Mouse (Mus musculus) heart, embryonic 16.5 days (tissue): ENCODE results near the gene Gpsm1. TPM values are rescaled to one million over a fixed set of nuclear protein-coding genes. Genes with fewer than 3 reads are reported as not detected.

Source experiments
- ATAC-seq: fragments of 200-750 bp; cut with Nextera tagmentation; replicated peaks from 2 replicates; pipeline ENCODE4 v1.8.0; 2017; ENCODE audit warnings: moderate number of reproducible peaks; ENCODE audit not compliant: insufficient read depth, low FRiP score; ENCODE audit errors: extremely low read depth
- H3K27ac ChIP-seq: fragments of 300-500 bp; sonication (generic); 2 replicates; pipeline ENCODE4 v1.5.1; 2014; ENCODE audit warnings: mild to moderate bottlenecking, low read length, control low read depth, moderate library complexity
- H3K27me3 ChIP-seq: fragments of 300-500 bp; sonication (generic); 2 replicates; pipeline ENCODE4 v1.6.1; 2014; ENCODE audit warnings: low read length, mixed read lengths; ENCODE audit not compliant: control insufficient read depth, insufficient read depth
- H3K36me3 ChIP-seq: fragments of 300-500 bp; sonication (generic); 2 replicates; pipeline ENCODE4 v1.6.1; 2014; ENCODE audit not compliant: control insufficient read depth, insufficient read depth
- H3K4me1 ChIP-seq: fragments of 300-500 bp; sonication (generic); 2 replicates; pipeline ENCODE4 v1.6.1; 2014; ENCODE audit warnings: low read length, mixed read lengths; ENCODE audit not compliant: control insufficient read depth, insufficient read depth
- H3K4me2 ChIP-seq: fragments of 300-500 bp; sonication (generic); 2 replicates; pipeline ENCODE4 v1.6.1; 2014; ENCODE audit warnings: low read depth, mild to moderate bottlenecking, control low read depth, low read length
- H3K4me3 ChIP-seq: fragments of 300-500 bp; sonication (generic); 2 replicates; pipeline ENCODE4 v1.5.1; 2014; ENCODE audit warnings: mild to moderate bottlenecking, control low read depth, low read length
- H3K9ac ChIP-seq: fragments of 300-500 bp; sonication (generic); 2 replicates; pipeline ENCODE4 v1.6.1; 2014; ENCODE audit warnings: low read length, control low read depth
- H3K9me3 ChIP-seq: fragments of 300-500 bp; sonication (generic); replicated peaks from 2 replicates; pipeline ENCODE4 v1.6.1; 2016; ENCODE audit warnings: low read length; ENCODE audit not compliant: control insufficient read depth
- WGBS: fragments of 180-500 bp; shearing (Covaris S2); extraction: QIAGEN DNeasy Blood & Tissue Kit; methylation state at CpG from one replicate; pipeline ENCODE4 v1.1.7; 2014; 5-methylcytosine and 5-hydroxymethylcytosine counted together
- polyA plus RNA-seq: library from polyadenylated mRNA; unstranded; fragments of >200 nt; fragmentation: Nextera tagmentation; extraction: Ambion mirVana; gene quantifications from 2 replicates; pipeline ENCODE4 v1.2.1, GENCODE M21; 2015

Gpsm1 gene
- polyA plus RNA-seq, 1 experiment from 2014 or later = 104 TPM

DNA sequence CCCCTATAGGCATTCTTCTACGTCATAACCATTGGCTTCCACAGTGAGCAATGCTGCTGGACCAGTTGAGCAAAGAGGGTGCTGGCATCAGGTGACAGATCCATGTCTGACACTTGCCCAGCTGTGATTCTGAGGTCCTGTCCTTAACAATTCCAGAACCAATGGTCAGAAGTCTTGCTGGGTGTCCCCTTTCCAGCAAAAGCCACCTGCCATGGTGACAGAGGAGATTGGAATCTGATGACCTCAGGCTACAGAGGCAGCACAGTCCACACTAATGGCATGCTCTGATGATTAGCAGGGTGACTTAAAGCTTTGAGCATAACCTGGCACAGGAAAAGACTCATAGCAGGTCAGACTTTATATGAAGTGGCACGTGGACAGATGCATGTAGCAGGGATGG is 9.8 kb upstream of the Gpsm1 start:
- Histone ChIP-seq H3K36me3 (no peaks in the 10 kb centered on the region), H3K9ac (no peak overlapping the region), H3K4me2 (no peak overlapping the region), H3K4me1 (peaks cover 15% of the 10 kb centered on the region), H3K4me3 (no peak overlapping the region), H3K9me3 (no peaks in the 10 kb centered on the region), H3K27me3 (no peaks in the 10 kb centered on the region), H3K27ac (no peak overlapping the region)
- no peak for ATAC-seq
- WGBS = 59% methylated on average over 2 of the region's 2 CpGs

DNA sequence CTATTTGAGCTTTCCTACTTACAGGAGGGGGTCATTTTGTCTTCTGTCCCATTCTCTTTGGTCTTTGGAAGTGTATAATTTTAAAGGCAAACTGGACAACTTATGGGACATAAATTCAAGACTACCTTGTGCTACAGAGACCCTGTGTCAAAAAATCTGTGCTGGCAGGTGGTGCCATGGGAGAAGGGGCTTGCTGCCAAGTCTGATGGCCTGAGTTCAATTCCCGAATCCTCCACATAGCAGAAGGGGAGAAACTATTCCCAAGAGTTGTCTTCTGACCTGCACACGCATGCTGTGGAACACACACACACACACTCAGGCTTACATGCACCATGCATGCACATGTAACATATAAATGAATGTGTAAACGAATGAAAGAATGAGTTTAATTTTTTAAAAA is 8.6 kb upstream of the Gpsm1 start:
- no peak overlapping the region for H3K9ac ChIP-seq
- H3K36me3 ChIP-seq = no peaks in the 10 kb centered on the region
- no peak overlapping the region for H3K4me3 ChIP-seq
- H3K4me2 ChIP-seq = no peak overlapping the region
- H3K27me3 ChIP-seq = no peaks in the 10 kb centered on the region
- no peak overlapping the region for H3K27ac ChIP-seq
- peaks cover 12% of the 10 kb centered on the region for H3K4me1 ChIP-seq
- ATAC-seq = no peak
- no peaks in the 10 kb centered on the region for H3K9me3 ChIP-seq
- 85% methylated on average over 3 of the region's 3 CpGs for WGBS

- Histone ChIP-seq H3K36me3 (no peaks in the 10 kb centered on the region), H3K9ac (0 out of 2 replicates have a peak overlapping the region, but pooled peaks have one; percentile 23), H3K4me3 (no peak overlapping the region), H3K27ac (peak overlapping the region; percentile 63), H3K9me3 (no peaks in the 10 kb centered on the region), H3K27me3 (no peaks in the 10 kb centered on the region), H3K4me2 (peak overlapping the region; percentile 24; the same call in 1 of the 2 replicates), H3K4me1 (peaks cover 22% of the 10 kb centered on the region)
- peak; percentile 40; the same call in 1 of the 2 replicates for ATAC-seq
- WGBS = 13% methylated on average over 10 of the region's 10 CpGs
These were observed 5.6 kb upstream of the Gpsm1 start for GRCm38 (mm10) chr2:26309739-26310138.

DNA sequence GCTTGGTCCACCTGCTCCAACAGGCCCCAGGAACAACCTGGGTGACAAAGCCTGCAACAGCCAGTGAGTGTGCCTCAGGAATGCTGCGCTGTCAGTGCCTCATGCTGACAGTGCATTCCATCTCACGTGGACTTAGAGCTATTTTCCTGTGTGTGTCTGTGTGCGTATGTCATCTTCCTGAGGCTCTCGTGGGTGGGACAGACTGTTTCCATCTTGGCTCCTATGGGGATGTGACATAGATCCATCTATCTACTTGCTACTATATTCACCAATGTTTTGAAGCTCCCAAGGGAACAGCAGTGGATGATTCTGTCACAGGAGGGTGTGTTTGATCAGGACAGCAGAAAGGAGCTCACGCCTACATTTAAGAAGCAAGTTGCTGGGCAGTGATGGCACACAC is 3.4 kb upstream of the Gpsm1 start:
- Histone ChIP-seq H3K4me1 (peaks cover 36% of the 10 kb centered on the region), H3K9ac (no peak overlapping the region)
- 48% methylated on average over 5 of the region's 5 CpGs for WGBS

GRCm38 (mm10) chr2:26312812-26313211 is 2.5 kb upstream of the Gpsm1 start:
- no peak for ATAC-seq
- H3K4me3 ChIP-seq = no peak overlapping the region
- no peaks in the 10 kb centered on the region for H3K27me3 ChIP-seq
- H3K9ac ChIP-seq = 0 out of 2 replicates have a peak overlapping the region, but pooled peaks have one; percentile 31
- H3K27ac ChIP-seq = no peak overlapping the region
- WGBS = 55% methylated on average over 2 of the region's 2 CpGs
- H3K4me1 ChIP-seq = peaks cover 45% of the 10 kb centered on the region
- H3K4me2 ChIP-seq = no peak overlapping the region
- no peaks in the 10 kb centered on the region for H3K9me3 ChIP-seq
- H3K36me3 ChIP-seq = no peaks in the 10 kb centered on the region

More for the DNA sequence above, 3.4 kb upstream of the Gpsm1 start:
- H3K4me2 ChIP-seq = no peak overlapping the region
- H3K27ac ChIP-seq = no peak overlapping the region
- no peak overlapping the region for H3K4me3 ChIP-seq
- H3K9me3 ChIP-seq = no peaks in the 10 kb centered on the region
- ATAC-seq = no peak
- H3K36me3 ChIP-seq = no peaks in the 10 kb centered on the region
- no peaks in the 10 kb centered on the region for H3K27me3 ChIP-seq

DNA sequence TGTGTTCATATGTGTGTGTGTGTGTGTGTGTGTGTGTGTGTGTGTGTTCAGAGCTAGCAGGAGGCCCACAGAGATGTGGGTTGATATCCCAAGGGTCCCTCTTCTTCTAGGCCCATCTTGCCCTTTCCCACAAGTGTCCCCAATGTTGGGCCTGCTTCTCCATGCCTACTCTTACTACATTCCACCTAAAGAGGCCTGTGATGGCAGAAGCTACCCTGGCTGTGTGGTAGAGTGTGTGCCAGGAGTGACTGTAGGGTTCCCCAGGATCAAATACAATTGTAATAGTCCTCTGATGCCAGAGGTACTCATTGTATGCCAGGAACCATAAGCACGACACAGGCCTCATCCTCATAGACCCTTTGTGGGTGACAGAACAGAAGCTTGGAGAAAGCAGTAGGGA is 1.9 kb upstream of the Gpsm1 start:
- 91% methylated on average over 1 of the region's 1 CpGs for WGBS
- Histone ChIP-seq H3K9ac (no peak overlapping the region), H3K9me3 (no peaks in the 10 kb centered on the region), H3K4me1 (peaks cover 49% of the 10 kb centered on the region), H3K27ac (no peak overlapping the region), H3K4me3 (no peak overlapping the region), H3K27me3 (no peaks in the 10 kb centered on the region), H3K36me3 (no peaks in the 10 kb centered on the region), H3K4me2 (no peak overlapping the region)
- ATAC-seq = no peak

- peaks cover 46% of the 10 kb centered on the region for H3K4me1 ChIP-seq
- no peaks in the 10 kb centered on the region for H3K9me3 ChIP-seq
- 47% methylated on average over 13 of the region's 13 CpGs for WGBS
- peak overlapping the region; percentile 77 for H3K4me2 ChIP-seq
- peak overlapping the region; percentile 96; the same call in 1 of the 2 replicates for H3K9ac ChIP-seq
- H3K27ac ChIP-seq = peak overlapping the region; percentile 95
- peak overlapping the region; percentile 91 for H3K4me3 ChIP-seq
- H3K36me3 ChIP-seq = no peaks in the 10 kb centered on the region
- H3K27me3 ChIP-seq = no peaks in the 10 kb centered on the region
- no peak for ATAC-seq
These were observed 839 bp upstream of the Gpsm1 start for GRCm38 (mm10) chr2:26314281-26315071.

DNA sequence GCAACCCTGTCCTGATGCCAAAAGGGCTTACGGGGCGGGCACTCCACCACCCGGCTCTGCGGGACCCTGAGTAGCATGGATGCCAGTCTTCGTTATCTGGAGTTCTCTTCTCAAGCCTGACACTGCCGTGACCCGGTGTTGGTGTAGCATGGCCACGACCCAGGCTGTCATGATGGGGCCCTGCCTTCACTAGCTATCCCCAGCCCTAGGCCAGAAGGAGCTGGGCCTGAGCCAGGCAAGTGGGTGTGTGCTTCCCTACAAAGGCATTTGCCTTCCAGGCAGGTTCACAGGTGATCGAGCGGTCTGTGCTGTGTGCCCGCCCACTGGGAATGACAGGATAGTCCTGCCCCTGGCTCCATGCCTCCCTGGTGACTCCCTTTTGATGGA is 603 bp downstream of the Gpsm1 start:
- peak; percentile 18 for ATAC-seq
- Histone ChIP-seq H3K27ac (peak overlapping the region; percentile 95), H3K9ac (peak overlapping the region; percentile 96), H3K4me1 (peaks cover 44% of the 10 kb centered on the region), H3K4me3 (peak overlapping the region; percentile 91), H3K9me3 (no peaks in the 10 kb centered on the region), H3K27me3 (no peaks in the 10 kb centered on the region), H3K36me3 (no peaks in the 10 kb centered on the region), H3K4me2 (peak overlapping the region; percentile 77)
- WGBS = 3% methylated on average over 11 of the region's 11 CpGs

DNA sequence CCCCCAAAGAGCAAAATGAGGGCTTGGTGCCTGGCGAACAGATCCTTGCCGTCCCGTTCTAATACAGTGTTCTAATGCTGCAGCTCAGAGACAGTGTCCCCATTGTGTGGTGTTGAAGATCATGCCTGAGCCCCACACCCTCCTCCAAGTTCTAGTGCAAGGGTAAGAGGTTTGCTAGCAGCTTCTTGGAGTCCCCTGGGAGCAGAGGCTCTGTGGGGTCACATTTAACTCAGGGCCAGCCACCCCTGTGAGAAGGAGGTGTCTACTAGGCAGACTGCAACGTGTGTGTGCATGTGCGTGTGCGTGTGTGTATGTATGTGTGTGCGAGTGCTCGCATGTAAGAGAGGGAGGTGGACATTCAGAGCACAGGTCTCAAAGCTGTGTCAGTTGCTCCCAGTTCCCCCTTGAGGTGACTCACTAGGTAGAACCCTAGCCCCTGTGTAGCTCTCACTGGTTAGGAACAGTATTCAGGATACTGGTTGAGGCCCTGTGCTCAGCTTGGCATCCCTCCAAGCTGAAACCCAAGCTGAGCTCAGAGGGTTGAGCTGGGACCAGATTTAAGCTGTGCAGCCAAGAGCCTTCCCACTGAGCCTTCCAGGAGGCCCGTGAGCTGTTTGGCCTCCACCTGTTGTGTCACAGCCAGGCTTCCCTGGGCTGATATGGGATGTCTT is 1.4 kb downstream of the Gpsm1 start:
- peaks cover 44% of the 10 kb centered on the region for H3K4me1 ChIP-seq
- H3K4me2 ChIP-seq = peak overlapping the region; percentile 77
- no peaks in the 10 kb centered on the region for H3K27me3 ChIP-seq
- 56% methylated on average over 9 of the region's 9 CpGs for WGBS
- H3K27ac ChIP-seq = peak overlapping the region; percentile 95
- H3K4me3 ChIP-seq = peak overlapping the region; percentile 91
- no peaks in the 10 kb centered on the region for H3K36me3 ChIP-seq
- peak overlapping the region; percentile 96 for H3K9ac ChIP-seq
- H3K9me3 ChIP-seq = no peaks in the 10 kb centered on the region
- no peak for ATAC-seq
